8 mouse cellular contexts compared by ENCODE assay signal in genomic region chr11:88400235-88400634, GRCm38 (mm10).
DNase-seq lines count a peak whose midpoint lies in the region; ATAC-seq and TF ChIP-seq lines count a peak whose summit lies in the region.

No protein-coding gene starts in this region.

- H3K36me3 ChIP-seq in heart, embryonic 15.5 days = no peaks in the 10 kb centered on the region
- H3K36me3 ChIP-seq in heart, embryonic 11.5 days (ENCODE audit: control insufficient read depth, insufficient read depth, low read length) = no peaks in the 10 kb centered on the region
- no peaks in the 10 kb centered on the region for H3K36me3 ChIP-seq in C2C12 (ENCODE audit: control insufficient read depth, insufficient read depth)
- no peaks in the 10 kb centered on the region for H3K36me3 ChIP-seq in hindbrain, postnatal 0 days (ENCODE audit: insufficient read depth, low read length)
- H3K36me3 ChIP-seq in forebrain, postnatal 0 days (ENCODE audit: insufficient read depth) = no peaks in the 10 kb centered on the region

- no peaks in the 10 kb centered on the region for H3K79me2 ChIP-seq in C2C12 (ENCODE audit: control insufficient read depth, insufficient read depth)

- no peak overlapping the region for H3ac ChIP-seq in C2C12 (ENCODE audit: control insufficient read depth, insufficient read length, low read depth)

- no peak overlapping the region for H3K4me2 ChIP-seq in heart, embryonic 15.5 days
- no peak overlapping the region for H3K4me2 ChIP-seq in heart, embryonic 11.5 days
- no peak overlapping the region for H3K4me2 ChIP-seq in hindbrain, postnatal 0 days (ENCODE audit: low read depth, low read length)
- H3K4me2 ChIP-seq in forebrain, postnatal 0 days (ENCODE audit: low read depth) = no peak overlapping the region

- no peak overlapping the region for H3K4me3 ChIP-seq in heart, embryonic 15.5 days
- H3K4me3 ChIP-seq in heart, embryonic 11.5 days (ENCODE audit: low read depth, low read length) = no peak overlapping the region
- no peak overlapping the region for H3K4me3 ChIP-seq in C2C12 (ENCODE audit: insufficient read depth, poor library complexity, severe bottlenecking)
- no peak overlapping the region for H3K4me3 ChIP-seq in hindbrain, postnatal 0 days (ENCODE audit: low read length)
- H3K4me3 ChIP-seq in forebrain, postnatal 0 days (ENCODE audit: low read depth, low read length) = no peak overlapping the region

- 84% methylated on average over 6 of the region's 6 CpGs for WGBS in heart, embryonic 15.5 days
- 90% methylated on average over 6 of the region's 6 CpGs for WGBS in heart, embryonic 11.5 days (ENCODE audit: insufficient replicate concordance)
- 54% methylated on average over 6 of the region's 6 CpGs for WGBS in hindbrain, postnatal 0 days
- WGBS in forebrain, postnatal 0 days = 79% methylated on average over 6 of the region's 6 CpGs

- peak; percentile 69 to 73 for DNase-seq in cerebellum, adult 18-20 months
- DNase-seq in hindbrain, postnatal 0 days (ENCODE audit: low spot score) = peak; percentile 64
- no peak for DNase-seq in forebrain, postnatal 0 days

- no peak for ATAC-seq in heart, embryonic 15.5 days (replicated peaks; ENCODE audit: insufficient number of reproducible peaks, insufficient read depth, low FRiP score, low read depth)
- no peak for ATAC-seq in heart, embryonic 11.5 days (replicated peaks; ENCODE audit: insufficient number of reproducible peaks, low FRiP score, low TSS enrichment)
- no peak for ATAC-seq in hindbrain, postnatal 0 days
- no peak for ATAC-seq in forebrain, postnatal 0 days
- no peak for ATAC-seq in CD4-positive, CD25-positive, alpha-beta regulatory T cell, adult 4 months
- ATAC-seq in erythroid progenitor cell, adult 5-6 weeks (replicated peaks; ENCODE audit: low FRiP score, poor library complexity, severe bottlenecking) = no peak

- H3K4me1 ChIP-seq in heart, embryonic 15.5 days (replicated peaks) = peaks cover 68% of the 10 kb centered on the region
- peaks cover 65% of the 10 kb centered on the region for H3K4me1 ChIP-seq in heart, embryonic 11.5 days (ENCODE audit: control insufficient read depth, insufficient read depth, low read length)
- peaks cover 52% of the 10 kb centered on the region for H3K4me1 ChIP-seq in hindbrain, postnatal 0 days (ENCODE audit: insufficient read depth, low read length)
- H3K4me1 ChIP-seq in forebrain, postnatal 0 days (ENCODE audit: insufficient read depth) = peaks cover 24% of the 10 kb centered on the region

- H3K27me3 ChIP-seq in heart, embryonic 15.5 days = no peaks in the 10 kb centered on the region
- no peaks in the 10 kb centered on the region for H3K27me3 ChIP-seq in heart, embryonic 11.5 days (ENCODE audit: control insufficient read depth, insufficient read depth, low read length)
- H3K27me3 ChIP-seq in C2C12 (ENCODE audit: control insufficient read depth, insufficient read depth, insufficient read length) = no peaks in the 10 kb centered on the region
- H3K27me3 ChIP-seq in hindbrain, postnatal 0 days (ENCODE audit: insufficient read depth, low read length) = no peaks in the 10 kb centered on the region
- no peaks in the 10 kb centered on the region for H3K27me3 ChIP-seq in forebrain, postnatal 0 days (ENCODE audit: insufficient read depth, low read length)

- H3K27ac ChIP-seq in heart, embryonic 15.5 days = peak overlapping the region; percentile 16
- no peak overlapping the region for H3K27ac ChIP-seq in heart, embryonic 11.5 days (ENCODE audit: low read depth, low read length)
- H3K27ac ChIP-seq in hindbrain, postnatal 0 days = peak overlapping the region; percentile 38; the same call in 1 of the 2 replicates
- H3K27ac ChIP-seq in forebrain, postnatal 0 days (ENCODE audit: low read depth, low read length) = no peak overlapping the region

- TF ChIP-seq CTCF in C2C12 (IDR thresholded peaks at IDR 0.05; ENCODE audit: control insufficient read depth, insufficient read depth, insufficient read length) = no peak
- no peak for TF ChIP-seq CTCF in hindbrain, postnatal 0 days (IDR thresholded peaks at IDR 0.05; ENCODE audit: low read depth)
- no peak for TF ChIP-seq CTCF in forebrain, postnatal 0 days (IDR thresholded peaks at IDR 0.05; ENCODE audit: low read depth)

- no peaks in the 10 kb centered on the region for H3K9me3 ChIP-seq in heart, embryonic 15.5 days (replicated peaks)
- H3K9me3 ChIP-seq in heart, embryonic 11.5 days (replicated peaks; ENCODE audit: control insufficient read depth, low read length) = no peaks in the 10 kb centered on the region
- H3K9me3 ChIP-seq in hindbrain, postnatal 0 days (ENCODE audit: low read length) = no peaks in the 10 kb centered on the region
- H3K9me3 ChIP-seq in forebrain, postnatal 0 days (ENCODE audit: low read length) = no peaks in the 10 kb centered on the region

- H3K79me3 ChIP-seq in C2C12 (ENCODE audit: low read depth) = no peaks in the 10 kb centered on the region

- no peak overlapping the region for H3K9ac ChIP-seq in heart, embryonic 15.5 days
- H3K9ac ChIP-seq in heart, embryonic 11.5 days (ENCODE audit: low read depth, low read length) = no peak overlapping the region
- H3K9ac ChIP-seq in hindbrain, postnatal 0 days (replicated peaks; ENCODE audit: low read length) = no peak overlapping the region
- no peak overlapping the region for H3K9ac ChIP-seq in forebrain, postnatal 0 days

TF ChIP-seq in C2C12, 6 proteins besides CTCF, POLR2A, EP300 and RAD21:
- TF ChIP-seq FOSL1 (IDR thresholded peaks at IDR 0.05; ENCODE audit: insufficient read depth, low read length, poor library complexity, severe bottlenecking) (no peak), MAX (IDR thresholded peaks at IDR 0.05) (peak; percentile 66), USF1 (IDR thresholded peaks at IDR 0.05; ENCODE audit: low read depth) (no peak), CEBPB (IDR thresholded peaks at IDR 0.05; ENCODE audit: low read depth) (peak; percentile 99), MYOD1 (IDR thresholded peaks at IDR 0.05; ENCODE audit: control insufficient read depth, insufficient read length, low read depth) (peak; percentile 46), MYOG (IDR thresholded peaks at IDR 0.05; ENCODE audit: control insufficient read depth, extremely low read depth, insufficient read length) (no peak)

Comparison
In these comparisons a context has a peak if more than half of its experiments do, and no peak if none do; other contexts are left out.
1. H3K27ac ChIP-seq: peak in heart, embryonic 15.5 days (single experiment) and hindbrain, postnatal 0 days (single experiment); none in heart, embryonic 11.5 days (single experiment) and forebrain, postnatal 0 days (single experiment).